Mouse (Mus musculus) activated CD4-positive, CD25-positive, alpha-beta regulatory T cell, adult 9 weeks (primary cell): ENCODE data around the gene Aldh9a1. TPM values are rescaled to one million over a fixed set of nuclear protein-coding genes. Genes with fewer than 3 reads are reported as not detected.

ENCODE experiments used
- polyA plus RNA-seq: library from polyadenylated mRNA; unstranded; fragments of 100-300 nt; shearing (Covaris generic); gene quantifications from one replicate; pipeline ENCODE4 v1.2.1, GENCODE M21; 2017

Aldh9a1 gene
- 69.9 TPM for polyA plus RNA-seq

DNA sequence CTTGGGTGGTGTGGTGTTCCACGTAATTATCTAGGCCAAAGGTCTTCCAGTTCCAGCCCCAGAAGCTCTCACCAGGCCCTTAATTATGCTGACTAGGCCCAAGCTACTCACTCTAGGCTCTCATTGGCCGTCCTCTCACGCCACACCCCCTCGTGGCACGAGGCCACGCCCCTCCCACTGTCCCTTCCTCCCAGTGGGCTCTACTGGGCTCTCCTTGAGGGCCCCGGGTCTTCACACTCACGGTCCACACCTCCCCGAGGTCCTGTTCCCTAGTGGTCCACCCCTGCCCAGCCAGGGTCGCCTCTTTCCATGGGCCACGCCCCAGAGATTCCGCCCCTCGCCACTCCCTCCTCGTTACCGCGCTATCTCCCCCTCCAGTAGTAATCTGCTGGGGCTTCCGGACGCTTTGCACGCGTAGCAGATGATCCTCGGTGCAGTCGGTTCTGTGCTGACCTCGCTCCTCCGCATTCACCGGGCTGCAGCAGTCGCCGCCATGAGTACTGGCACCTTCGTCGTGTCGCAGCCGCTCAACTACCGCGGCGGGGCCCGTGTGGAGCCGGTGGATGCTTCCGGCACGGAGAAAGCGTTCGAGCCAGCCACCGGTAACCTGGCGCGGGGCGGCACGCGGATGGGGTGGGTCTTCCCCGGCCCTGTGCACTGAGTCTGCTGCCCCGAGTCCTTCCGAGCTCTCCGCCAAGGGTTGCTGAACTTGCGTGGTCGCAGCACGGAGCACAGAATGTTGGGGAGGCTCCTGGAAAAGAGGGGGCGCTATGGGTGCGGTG is at the start of gene Aldh9a1:
Gene Aldh9a1, plus strand, starts transcription at position 177 of the 782 bp plus-strand sequence.

DNA sequence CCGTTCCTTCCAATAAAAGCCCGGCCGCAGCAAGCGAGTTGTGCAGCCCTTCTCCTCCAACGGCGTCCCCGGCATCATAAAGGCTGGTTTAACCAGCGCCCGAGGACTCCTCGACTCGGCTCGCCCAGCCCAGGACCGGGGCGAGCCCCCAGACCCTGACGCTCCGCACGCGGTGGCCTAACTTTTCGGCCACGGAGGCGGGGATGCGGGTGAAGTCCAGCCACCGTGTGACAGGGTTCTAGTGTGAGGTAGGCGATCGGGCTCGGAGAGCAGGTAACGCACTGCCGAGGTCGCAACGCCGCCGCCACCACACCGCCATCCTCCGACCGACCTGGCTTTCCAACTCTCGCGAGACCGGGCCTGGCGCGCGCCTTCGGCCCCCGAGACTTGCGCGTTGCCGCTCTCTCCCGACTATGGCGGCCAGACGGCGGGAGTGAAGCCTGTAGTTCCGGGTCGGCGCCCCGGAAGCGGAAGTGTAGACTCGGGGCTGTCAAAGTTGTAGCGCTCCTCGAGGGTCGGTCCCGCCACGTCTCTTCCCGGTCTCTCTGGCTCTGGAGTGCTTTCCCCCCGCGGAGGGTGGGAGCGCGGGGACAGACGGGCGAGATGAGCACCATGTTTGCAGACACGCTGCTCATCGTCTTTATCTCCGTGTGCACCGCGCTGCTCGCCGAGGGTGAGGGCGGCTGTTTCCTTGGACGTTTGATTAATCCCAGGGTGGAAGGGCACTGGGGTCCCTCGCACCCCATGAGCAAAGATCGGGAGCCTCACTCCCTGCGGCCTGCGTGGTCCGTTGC is 41.3 kb upstream of the Aldh9a1 start, which contains the start of gene Tmco1:
Gene Tmco1, plus strand, starts transcription at position 118 of the 794 bp plus-strand sequence.

DNA sequence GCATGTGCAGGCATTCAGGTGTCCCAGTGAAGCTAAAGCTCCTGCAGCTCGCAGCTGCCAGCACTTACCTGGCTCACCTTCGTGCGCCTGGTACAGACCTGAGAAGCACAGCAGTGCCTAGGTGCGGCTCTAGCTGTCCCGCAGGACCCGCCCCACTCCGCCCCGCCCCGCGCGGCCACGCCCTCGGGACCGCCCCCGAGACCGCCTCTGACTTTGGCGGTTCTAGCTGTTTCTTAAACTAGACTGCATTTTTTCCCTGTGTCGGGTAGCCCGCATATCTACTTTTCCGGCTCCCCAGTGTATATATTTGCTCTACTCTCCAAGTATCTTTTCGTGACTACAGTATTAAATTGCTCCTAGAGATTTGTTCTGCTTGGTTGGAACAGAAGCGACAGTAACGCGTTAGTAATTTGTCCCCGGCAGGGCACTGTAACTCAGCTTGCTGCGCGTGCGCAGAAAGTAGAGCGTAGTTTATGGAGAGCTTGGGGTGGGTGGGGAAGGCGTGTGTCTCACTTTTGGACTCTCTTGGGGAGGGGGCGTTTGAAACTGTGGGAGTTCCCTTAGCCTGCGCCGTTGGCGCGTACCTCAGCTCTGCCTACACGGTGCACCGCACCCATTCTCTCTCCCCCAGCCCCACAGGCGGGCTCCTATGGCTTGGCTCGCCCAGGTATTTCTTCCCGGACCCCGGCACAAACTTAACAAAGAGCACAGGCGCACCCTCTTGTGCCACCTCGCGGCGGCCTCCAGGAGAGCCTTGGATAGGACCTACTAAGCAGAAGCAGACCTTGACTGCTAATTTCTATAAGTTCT is 44.1 kb downstream of the Aldh9a1 start, which contains the start of gene Mgst3:
Gene Mgst3, minus strand, starts transcription at position 159 of the 810 bp plus-strand sequence.

Other genes starting within 250 kb of the Aldh9a1 start
- 37.3 TPM for gene Uck2, start 64.7 kb upstream of the Aldh9a1 start, polyA plus RNA-seq
- 94.7 TPM for gene Tmco1, start 41.6 kb upstream of the Aldh9a1 start, polyA plus RNA-seq
- gene Mgst3, start 43.9 kb downstream of the Aldh9a1 start, polyA plus RNA-seq: 3.8 TPM
- gene Lrrc52, start 116.8 kb downstream of the Aldh9a1 start, polyA plus RNA-seq: not detected
- gene Rxrg, start 248.4 kb downstream of the Aldh9a1 start, polyA plus RNA-seq: not detected